Mouse (Mus musculus) bone marrow, adult 2 months (tissue): ENCODE measurements around the gene Gcdh.

Source experiments
- CTCF ChIP-seq: fragments of 200-500 bp; IDR thresholded peaks from 2 replicates; pipeline ENCODE4 v1.5.1; 2011; ENCODE audit warnings: low read length, control low read depth; ENCODE audit not compliant: control insufficient read depth, insufficient read depth
- POLR2A ChIP-seq: fragments of 200-500 bp; IDR thresholded peaks from 2 replicates; pipeline ENCODE4 v1.6.1; 2011; ENCODE audit warnings: low read depth, mild to moderate bottlenecking, control low read depth, low read length, borderline replicate concordance; ENCODE audit not compliant: control insufficient read depth

- TF ChIP-seq CTCF (no peak), POLR2A (no peak)
Measured at GRCm38 (mm10) chr8:84909949-84910348, 16.2 kb upstream of the Gcdh start.
